Mouse (Mus musculus) cerebellum, adult 2 months (tissue): ENCODE measurements around the gene Stx5a.
"Not testable (repeated sequence)": the region's sequence is repeated elsewhere in the genome, so short reads cannot be mapped to it uniquely, and the experiment has no call there.

Experiments used
- CTCF ChIP-seq: fragments of 200-500 bp; IDR thresholded peaks from 2 replicates; pipeline ENCODE4 v1.5.1; 2011; ENCODE audit warnings: low read depth, mild to moderate bottlenecking, control low read depth, low read length, moderate library complexity, borderline replicate concordance; ENCODE audit not compliant: insufficient read depth
- POLR2A ChIP-seq: fragments of 200-500 bp; IDR thresholded peaks from 2 replicates; pipeline ENCODE4 v1.6.1; 2011; ENCODE audit warnings: low read length, control low read depth, borderline replicate concordance; ENCODE audit not compliant: insufficient read depth

- TF ChIP-seq CTCF, POLR2A: not testable (repeated sequence)
These were observed 22.2 kb upstream of the Stx5a start for GRCm38 (mm10) chr19:8719037-8719436.
